Mouse (Mus musculus) heart, adult 2 months (tissue): Measurements from ENCODE around the gene Pigv. TPM values are rescaled to one million over a fixed set of nuclear protein-coding genes. Genes with fewer than 3 reads are reported as not detected.
A peak's percentile ranks its signal among the peaks of the same experiment; 100 is the strongest.

ENCODE experiments used
- DNase-seq, 2 experiments: peaks; one replicate each; pipeline ENCODE4 v3.0.0; 2021
- H3K27ac ChIP-seq: fragments of 200-600 bp; 2 replicates; pipeline ENCODE4 v1.8.1; 2022
- H3K27me3 ChIP-seq: fragments of 200-500 bp; 2 replicates; pipeline ENCODE4 v1.6.1; 2012; ENCODE audit warnings: mild to moderate bottlenecking, low read length, inconsistent platforms, mixed read lengths; ENCODE audit not compliant: control insufficient read depth, insufficient read depth
- H3K36me3 ChIP-seq: fragments of 200-500 bp; 2 replicates; pipeline ENCODE4 v1.6.1; 2012; ENCODE audit warnings: low read length, inconsistent platforms; ENCODE audit not compliant: control insufficient read depth, insufficient read depth
- H3K4me1 ChIP-seq: fragments of 200-500 bp; 2 replicates; pipeline ENCODE4 v1.6.1; 2011; ENCODE audit warnings: low read length; ENCODE audit not compliant: control insufficient read depth, insufficient read depth
- H3K4me3 ChIP-seq: fragments of 200-600 bp; 2 replicates; pipeline ENCODE4 v1.8.1; 2022
- H3K79me2 ChIP-seq: fragments of 200-500 bp; replicated peaks from 2 replicates; pipeline ENCODE4 v1.6.1; 2012; ENCODE audit warnings: mild to moderate bottlenecking, inconsistent platforms, low read length, moderate library complexity, mixed read lengths; ENCODE audit not compliant: control insufficient read depth, insufficient read depth
- H3K9ac ChIP-seq: fragments of 200-500 bp; 2 replicates; pipeline ENCODE4 v1.6.1; 2012; ENCODE audit warnings: low read depth, mild to moderate bottlenecking, control low read depth, inconsistent platforms, low read length, mixed read lengths
- CTCF ChIP-seq: fragments of 200-600 bp; IDR thresholded peaks from 2 replicates; pipeline ENCODE4 v1.8.1; 2022; ENCODE audit warnings: antibody characterized with exemption, mild to moderate bottlenecking, moderate library complexity
- EP300 ChIP-seq: fragments of 200-500 bp; IDR thresholded peaks from 2 replicates; pipeline ENCODE4 v1.6.1; 2011; ENCODE audit warnings: low read depth, low read length, control low read depth; ENCODE audit not compliant: insufficient read depth
- POLR2A ChIP-seq: fragments of 200-500 bp; IDR thresholded peaks from 2 replicates; pipeline ENCODE4 v1.6.1; 2011; ENCODE audit warnings: mild to moderate bottlenecking, low read depth, low read length, control low read depth; ENCODE audit not compliant: insufficient read depth
- WGBS: fragments of 180-500 bp; shearing (Covaris S2); methylation state at CpG from one replicate; pipeline ENCODE4 v1.1.7; 2018; 5-methylcytosine and 5-hydroxymethylcytosine counted together
- intact Hi-C: fragments of 180-260 bp; cut with DNase I; formaldehyde crosslinking; loops from one replicate; pipeline ENCODE4 v1.15.1; 2025
- polyA plus RNA-seq: library from polyadenylated mRNA; depleted of rRNA; stranded (reverse); fragments of >200 nt; gene quantifications from 2 replicates; pipeline ENCODE4 v1.2.3, GENCODE M21; 2012
- total RNA-seq, 2 experiments: library from RNA; stranded (reverse); gene quantifications; 2 replicates each; pipeline ENCODE4 v1.2.3; 2021

Gene Pigv
- total and polyA plus RNA-seq, 3 experiments = 9.5 to 12.1 (median 11.7) TPM

DNA sequence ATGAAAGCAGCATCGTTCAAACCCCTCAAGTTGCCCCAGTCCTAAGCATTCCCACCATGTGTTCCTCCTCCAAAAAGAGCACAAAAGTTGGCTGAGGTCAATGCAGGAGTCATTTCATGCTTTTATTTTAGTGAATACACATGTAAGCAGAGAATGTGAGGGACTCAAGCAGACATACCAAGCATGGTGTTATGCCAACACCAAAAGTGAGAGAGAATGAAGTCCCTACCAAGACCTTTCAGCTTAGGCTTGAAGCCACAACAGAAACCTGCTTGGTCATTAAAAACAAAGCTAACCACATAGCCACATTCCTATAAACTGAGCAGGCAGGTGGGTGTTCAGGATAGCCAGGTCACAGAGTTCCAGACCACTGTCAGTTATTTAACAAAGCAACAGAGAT lies 35.0 kb upstream of the Pigv start:
- H3K4me3 ChIP-seq = no peak overlapping the region
- peaks cover 44% of the 10 kb centered on the region for H3K36me3 ChIP-seq
- WGBS = 32% methylated on average over 1 of the region's 1 CpGs
- intact Hi-C loops = loop anchor here (1.0 to 2.0 kb wide), 3 partner anchors 22 to 43 kb away; no protein-coding TSS in a partner anchor
- TF ChIP-seq POLR2A = no peak
- no peak for TF ChIP-seq EP300
- no peak for TF ChIP-seq CTCF
- H3K79me2 ChIP-seq = peaks cover 3% of the 10 kb centered on the region
- H3K27ac ChIP-seq = peak overlapping the region; percentile 90
- DNase-seq = no peak
- H3K9ac ChIP-seq = peak overlapping the region; percentile 11; the same call in 1 of the 2 replicates
- peaks cover 25% of the 10 kb centered on the region for H3K4me1 ChIP-seq
- no peaks in the 10 kb centered on the region for H3K27me3 ChIP-seq

- Histone ChIP-seq H3K4me1 (peaks cover 27% of the 10 kb centered on the region), H3K4me3 (no peak overlapping the region), H3K27me3 (no peaks in the 10 kb centered on the region), H3K9ac (peak overlapping the region; percentile 5; the same call in 1 of the 2 replicates), H3K36me3 (peaks cover 45% of the 10 kb centered on the region), H3K27ac (peak overlapping the region; percentile 90), H3K79me2 (peaks cover 3% of the 10 kb centered on the region)
- intact Hi-C loops = loop anchor here (1.0 to 2.0 kb wide), 3 partner anchors 22 to 44 kb away; no protein-coding TSS in a partner anchor
- DNase-seq = peak; percentile 80 to 89
- 0% methylated on average over 8 of the region's 8 CpGs for WGBS
- TF ChIP-seq EP300 (peak; percentile 99), POLR2A (peak; percentile 77), CTCF (no peak)
Measured at GRCm38 (mm10) chr4:133706956-133707355, 34.5 kb upstream of the Pigv start.

DNA sequence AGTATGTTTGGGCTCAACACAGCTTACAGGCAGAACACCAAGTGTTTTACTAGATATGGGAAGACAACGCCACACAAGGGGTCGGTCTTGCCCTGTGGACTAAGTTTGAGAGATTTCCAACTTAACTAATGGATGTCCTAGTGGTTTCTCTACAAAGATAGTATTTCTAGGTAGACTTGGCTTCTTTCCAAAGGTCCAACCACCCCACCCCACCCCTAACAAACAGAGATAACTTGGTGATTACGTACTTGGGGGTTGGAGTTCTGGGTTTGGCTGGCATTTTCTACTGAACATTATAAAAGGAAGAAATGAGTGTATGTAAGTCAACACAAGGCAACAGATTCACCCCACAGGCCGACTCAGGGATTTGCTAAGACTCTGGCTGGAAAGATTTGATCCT lies 32.6 kb upstream of the Pigv start:
- DNase-seq = no peak
- Histone ChIP-seq H3K27ac (peak overlapping the region; percentile 90; the same call in 1 of the 2 replicates), H3K27me3 (no peaks in the 10 kb centered on the region), H3K9ac (no peak overlapping the region), H3K79me2 (peaks cover 3% of the 10 kb centered on the region), H3K36me3 (peaks cover 56% of the 10 kb centered on the region), H3K4me1 (peaks cover 36% of the 10 kb centered on the region), H3K4me3 (no peak overlapping the region)
- intact Hi-C loops = no loop called here
- 52% methylated on average over 4 of the region's 4 CpGs for WGBS
- TF ChIP-seq POLR2A (no peak), CTCF (no peak), EP300 (no peak)

GRCm38 (mm10) chr4:133700905-133701368 lies 28.5 kb upstream of the Pigv start:
- Histone ChIP-seq H3K27ac (peak overlapping the region; percentile 57), H3K4me1 (peaks cover 20% of the 10 kb centered on the region), H3K4me3 (no peak overlapping the region), H3K36me3 (peaks cover 32% of the 10 kb centered on the region), H3K9ac (0 out of 2 replicates have a peak overlapping the region, but pooled peaks have one; percentile 37), H3K27me3 (no peaks in the 10 kb centered on the region), H3K79me2 (peaks cover 7% of the 10 kb centered on the region; the same call in 1 of the 2 replicates)
- 10% methylated on average over 11 of the region's 11 CpGs for WGBS
- TF ChIP-seq POLR2A (0 out of 2 replicates have a peak, but pooled peaks have one; percentile 26), CTCF (no peak), EP300 (peak; percentile 52; the same call in 1 of the 2 replicates)
- peak; percentile 60 to 80 for DNase-seq
- intact Hi-C loops = no loop called here

- Histone ChIP-seq H3K27ac (no peak overlapping the region), H3K4me1 (no peaks in the 10 kb centered on the region; the same call in 1 of the 2 replicates), H3K4me3 (no peak overlapping the region), H3K27me3 (no peaks in the 10 kb centered on the region), H3K9ac (no peak overlapping the region), H3K36me3 (peaks cover 8% of the 10 kb centered on the region), H3K79me2 (0 out of 2 replicates have a peak, but pooled peaks cover 4% of the 10 kb centered on the region)
- 67% methylated on average over 3 of the region's 3 CpGs for WGBS
- TF ChIP-seq CTCF (no peak), EP300 (no peak), POLR2A (no peak)
- intact Hi-C loops = loop anchor here (2.0 kb wide), 1 partner anchor 15 kb away; no protein-coding TSS in a partner anchor
- DNase-seq = no peak
Measured at GRCm38 (mm10) chr4:133695363-133695762, 22.9 kb upstream of the Pigv start.

DNA sequence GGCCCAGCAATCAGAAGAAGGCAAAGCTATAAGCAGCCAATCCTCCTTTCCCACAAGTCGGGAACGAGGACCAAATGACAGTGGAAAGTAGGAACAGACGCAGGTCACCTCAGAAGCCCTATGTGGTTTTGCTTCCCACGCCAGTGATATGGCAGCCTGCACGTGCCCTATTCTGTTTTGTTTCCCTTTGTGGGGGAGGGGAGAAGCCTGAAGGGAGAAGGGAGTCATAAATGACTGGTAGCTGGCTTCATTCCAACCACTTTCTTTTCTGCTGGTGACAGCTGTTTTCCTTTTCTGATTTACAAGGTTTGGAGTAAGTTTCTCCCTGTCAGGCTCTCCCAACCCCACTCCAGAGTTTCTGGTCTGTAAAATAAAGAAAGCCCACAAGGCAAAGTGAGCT lies 17.8 kb upstream of the Pigv start:
- Histone ChIP-seq H3K4me1 (peaks cover 11% of the 10 kb centered on the region), H3K79me2 (no peaks in the 10 kb centered on the region), H3K27me3 (no peaks in the 10 kb centered on the region), H3K9ac (no peak overlapping the region), H3K36me3 (peaks cover 17% of the 10 kb centered on the region), H3K4me3 (no peak overlapping the region), H3K27ac (peak overlapping the region; percentile 21; the same call in 1 of the 2 replicates)
- intact Hi-C loops = no loop called here
- 13% methylated on average over 5 of the region's 5 CpGs for WGBS
- peak in 1 of 2 experiments; percentile 34 for DNase-seq
- no peak for TF ChIP-seq CTCF
- 0 out of 2 replicates have a peak, but pooled peaks have one; percentile 27 for TF ChIP-seq EP300
- no peak for TF ChIP-seq POLR2A
